Mouse (Mus musculus) G1E (cell line): ENCODE data around the gene Elf5. TPM values are rescaled to one million over a fixed set of nuclear protein-coding genes. Genes with fewer than 3 reads are reported as not detected.

Source experiments
- ATAC-seq: 2 replicates; pipeline ENCODE4 v1.8.0; 2016; ENCODE audit warnings: mild to moderate bottlenecking; ENCODE audit not compliant: insufficient number of reproducible peaks, poor library complexity, low FRiP score, severe bottlenecking; ENCODE audit errors: extremely low read depth
- DNase-seq: peaks from one replicate; pipeline ENCODE4 v3.0.0; 2012; ENCODE audit warnings: low spot score
- H3K27me3 ChIP-seq: 2 replicates; pipeline ENCODE4 v1.6.1; 2012; ENCODE audit warnings: mild to moderate bottlenecking, low read length, inconsistent platforms; ENCODE audit not compliant: insufficient read depth
- H3K36me3 ChIP-seq: replicated peaks from 2 replicates; pipeline ENCODE3; 2012; ENCODE audit warnings: mild to moderate bottlenecking, inconsistent platforms
- H3K4me1 ChIP-seq: 2 replicates; pipeline ENCODE4 v1.6.1; 2012; ENCODE audit warnings: low read depth, low read length, inconsistent platforms, mixed read lengths; ENCODE audit not compliant: insufficient read depth
- H3K4me3 ChIP-seq: 2 replicates; pipeline ENCODE4 v1.5.1; 2012; ENCODE audit warnings: low read depth, mild to moderate bottlenecking, inconsistent platforms, low read length, moderate library complexity, mixed read lengths
- H3K9me3 ChIP-seq: replicated peaks from 2 replicates; pipeline ENCODE4 v1.6.1; 2012; ENCODE audit warnings: inconsistent platforms
- CTCF ChIP-seq: IDR thresholded peaks from 2 replicates; pipeline ENCODE4 v1.5.1; 2012; ENCODE audit warnings: low read depth, low read length, inconsistent platforms, mixed read lengths
- GATA1 ChIP-seq: IDR thresholded peaks from 2 replicates; pipeline ENCODE4 v1.6.1; 2012; ENCODE audit warnings: borderline replicate concordance, low read length, inconsistent platforms, mixed read lengths
- GATA2 ChIP-seq: IDR thresholded peaks from 2 replicates; pipeline ENCODE4 v1.6.1; 2012; ENCODE audit warnings: low read depth, low read length, inconsistent platforms, borderline replicate concordance
- POLR2AphosphoS5 ChIP-seq: IDR thresholded peaks from 2 replicates; pipeline ENCODE4 v1.6.1; 2012; ENCODE audit warnings: low read depth, low read length, inconsistent platforms; ENCODE audit not compliant: insufficient replicate concordance
- TAL1 ChIP-seq: conservative IDR thresholded peaks from 2 replicates; pipeline ENCODE4 v1.6.1; 2012; ENCODE audit warnings: low read depth, low read length, inconsistent platforms, mixed read lengths
- polyA plus RNA-seq: library from polyadenylated mRNA; stranded (reverse); fragments of >175 nt; gene quantifications from 2 replicates; pipeline ENCODE4 v1.2.3, GENCODE M21; 2012
- total RNA-seq, 2 experiments: library from RNA; stranded (forward) in 1 of 2; stranded (reverse) in 1 of 2; fragments of 200-1000 nt in 1 of 2; fragments of >200 nt in 1 of 2; fragmentation: Nextera tagmentation in 1 of 2; gene quantifications; 2 replicates each; pipeline ENCODE4 v1.2.3; 2014 to 2017

The Elf5 gene
- total and polyA plus RNA-seq, 3 experiments, result 0.11 TPM; not detected in 2

GRCm38 (mm10) chr2:103477456-103477855 is 66.0 kb downstream of the Elf5 start:
- peaks cover 75% of the 10 kb centered on the region for H3K36me3 ChIP-seq
- H3K4me1 ChIP-seq, result peaks cover 45% of the 10 kb centered on the region
- H3K4me3 ChIP-seq, result no peak overlapping the region
- H3K27me3 ChIP-seq, result no peaks in the 10 kb centered on the region
- TF ChIP-seq GATA1, result no peak
- no peak for TF ChIP-seq CTCF
- no peak for TF ChIP-seq POLR2AphosphoS5
- TF ChIP-seq TAL1, result no peak
- DNase-seq (no peak), ATAC-seq (no peak)
- no peaks in the 10 kb centered on the region for H3K9me3 ChIP-seq

- Histone ChIP-seq H3K4me1 (peaks cover 51% of the 10 kb centered on the region), H3K27me3 (no peaks in the 10 kb centered on the region), H3K36me3 (peaks cover 71% of the 10 kb centered on the region), H3K9me3 (no peaks in the 10 kb centered on the region), H3K4me3 (no peak overlapping the region)
- ATAC-seq, result no peak
- DNase-seq, result no peak
- TF ChIP-seq GATA1, result no peak
- no peak for TF ChIP-seq CTCF
- TF ChIP-seq TAL1, result no peak
- no peak for TF ChIP-seq POLR2AphosphoS5
- no peak for TF ChIP-seq GATA2
These were observed 66.8 kb downstream of the Elf5 start for GRCm38 (mm10) chr2:103478326-103478725.

DNA sequence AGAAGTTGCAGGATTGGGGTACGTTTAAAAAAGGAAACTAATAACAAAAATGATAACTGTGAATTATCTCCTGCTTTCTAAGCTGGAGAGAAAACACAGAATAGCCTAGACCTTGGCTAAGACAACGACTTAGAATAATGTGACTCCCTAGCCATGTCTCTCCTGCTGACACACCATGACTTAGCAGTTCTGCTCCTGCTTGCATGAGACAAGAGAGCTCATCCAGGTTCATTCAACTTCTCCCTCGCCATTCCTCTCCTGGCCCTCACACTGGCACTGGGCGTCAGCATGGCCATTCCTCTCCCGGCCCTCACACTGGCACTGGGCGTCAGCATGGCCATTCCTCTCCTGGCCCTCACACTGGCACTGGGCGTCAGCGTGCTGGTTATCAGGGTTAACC is 68.8 kb downstream of the Elf5 start:
- TF ChIP-seq GATA2, result no peak
- Histone ChIP-seq H3K27me3 (no peaks in the 10 kb centered on the region), H3K9me3 (no peaks in the 10 kb centered on the region), H3K4me1 (peaks cover 59% of the 10 kb centered on the region), H3K36me3 (peaks cover 53% of the 10 kb centered on the region), H3K4me3 (peak overlapping the region; percentile 67; the same call in 1 of the 2 replicates)
- ATAC-seq, result peak; percentile 50
- DNase-seq, result peak; percentile 59

DNA sequence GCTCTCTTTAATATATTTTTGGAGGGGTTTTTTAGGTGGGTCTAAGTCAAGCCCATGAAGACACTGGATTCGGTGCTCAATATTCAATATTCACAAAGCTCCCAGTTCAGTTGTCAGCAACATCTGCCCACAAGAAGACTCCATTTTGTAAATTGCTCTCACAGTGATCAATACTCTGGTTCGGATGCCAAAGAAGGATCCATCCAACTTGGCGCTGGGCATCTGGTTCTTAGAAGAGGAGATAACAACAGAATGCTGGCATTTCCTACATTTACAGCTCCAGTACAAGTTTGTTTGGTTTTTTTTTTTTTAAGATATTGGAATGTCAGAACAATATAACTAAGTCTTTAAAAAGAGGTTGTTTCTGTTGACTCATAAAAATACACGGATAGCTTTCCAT is 69.4 kb downstream of the Elf5 start:
- DNase-seq (no peak), ATAC-seq (no peak)
- Histone ChIP-seq H3K36me3 (peaks cover 47% of the 10 kb centered on the region), H3K4me3 (no peak overlapping the region; the same call in 1 of the 2 replicates), H3K9me3 (no peaks in the 10 kb centered on the region), H3K27me3 (no peaks in the 10 kb centered on the region), H3K4me1 (peaks cover 63% of the 10 kb centered on the region)
- TF ChIP-seq GATA2, result no peak
- TF ChIP-seq CTCF, result no peak
- no peak for TF ChIP-seq GATA1
- no peak for TF ChIP-seq POLR2AphosphoS5
- no peak for TF ChIP-seq TAL1

DNA sequence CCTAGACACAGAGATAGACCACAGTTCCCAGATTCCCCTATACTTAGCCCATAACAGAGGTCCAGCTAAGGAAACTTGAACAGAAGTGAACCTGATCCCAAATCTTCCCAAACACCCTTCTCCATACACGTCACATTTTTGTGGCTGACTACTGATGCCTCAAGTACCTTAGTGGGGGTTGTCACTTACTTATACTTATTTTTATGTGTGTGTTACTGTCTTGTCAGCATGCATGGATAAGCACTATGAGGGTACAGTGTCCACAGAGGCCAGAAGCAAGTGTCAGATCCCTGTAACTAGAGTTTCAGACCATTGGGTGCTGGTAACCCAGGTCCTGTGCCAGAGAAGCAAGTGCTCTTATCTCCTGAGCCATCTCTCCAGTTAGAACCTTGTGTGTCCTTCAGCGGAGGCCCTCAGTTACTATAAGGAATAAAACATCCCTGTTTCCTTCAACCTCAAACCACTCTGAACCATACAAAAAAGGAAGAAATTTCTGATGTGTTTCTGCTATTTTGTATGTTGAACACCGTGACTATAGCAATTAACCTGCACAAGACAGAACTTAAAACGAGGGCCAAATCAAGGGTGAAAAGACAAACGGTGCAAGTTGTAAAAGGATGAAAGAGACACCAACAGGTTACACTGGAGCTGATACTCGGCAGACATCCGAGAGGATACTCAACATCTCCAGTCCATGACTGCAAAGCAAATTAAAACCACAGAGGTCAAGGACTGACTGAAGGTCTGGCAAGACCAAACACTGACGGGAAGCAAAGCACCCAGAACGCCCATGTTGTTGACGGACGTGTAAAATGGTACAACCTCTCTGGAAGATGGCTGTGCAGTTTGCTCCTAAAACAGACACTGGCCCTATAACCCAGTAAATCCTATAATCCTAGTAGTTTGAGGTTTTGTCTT is 70.1 kb downstream of the Elf5 start:
- TF ChIP-seq TAL1 (no peak), GATA1 (no peak), GATA2 (no peak), CTCF (no peak), POLR2AphosphoS5 (no peak)
- peaks cover 45% of the 10 kb centered on the region for H3K36me3 ChIP-seq

GRCm38 (mm10) chr2:103483289-103483985 is 71.9 kb downstream of the Elf5 start:
- H3K4me1 ChIP-seq, result peaks cover 57% of the 10 kb centered on the region
- no peak for ATAC-seq

More for the DNA sequence above, 70.1 kb downstream of the Elf5 start:
- H3K4me1 ChIP-seq, result peaks cover 66% of the 10 kb centered on the region
- no peaks in the 10 kb centered on the region for H3K9me3 ChIP-seq
- no peaks in the 10 kb centered on the region for H3K27me3 ChIP-seq
- ATAC-seq (no peak), DNase-seq (no peak)
- no peak overlapping the region for H3K4me3 ChIP-seq

More at GRCm38 (mm10) chr2:103483289-103483985, 71.9 kb downstream of the Elf5 start:
- no peaks in the 10 kb centered on the region for H3K27me3 ChIP-seq
- DNase-seq, result no peak
- peak overlapping the region; percentile 95 for H3K4me3 ChIP-seq
- no peaks in the 10 kb centered on the region for H3K9me3 ChIP-seq
- no peak for TF ChIP-seq GATA1
- no peak for TF ChIP-seq TAL1
- TF ChIP-seq GATA2, result no peak
- no peak for TF ChIP-seq POLR2AphosphoS5
- TF ChIP-seq CTCF, result no peak
- H3K36me3 ChIP-seq, result peaks cover 29% of the 10 kb centered on the region
